Mouse (Mus musculus) intestine, embryonic 16.5 days (tissue): ENCODE results near the gene Rnaseh2a. TPM values are rescaled to one million over a fixed set of nuclear protein-coding genes. Genes with fewer than 3 reads are reported as not detected.

Source experiments
- ATAC-seq: fragments of 200-750 bp; cut with Nextera tagmentation; 2 replicates; pipeline ENCODE4 v1.8.0; 2017; ENCODE audit warnings: moderate TSS enrichment, moderate library complexity
- H3K27ac ChIP-seq: fragments of 300-500 bp; sonication (generic); 2 replicates; pipeline ENCODE4 v1.5.1; 2014; ENCODE audit warnings: mild to moderate bottlenecking, low read length
- H3K27me3 ChIP-seq: fragments of 300-500 bp; sonication (generic); replicated peaks from 2 replicates; pipeline ENCODE4 v1.6.1; 2014; ENCODE audit warnings: low read length, control low read depth, mixed read lengths; ENCODE audit not compliant: control insufficient read depth, insufficient read depth
- H3K36me3 ChIP-seq: fragments of 300-500 bp; sonication (generic); 2 replicates; pipeline ENCODE4 v1.6.1; 2014; ENCODE audit warnings: low read length, control low read depth; ENCODE audit not compliant: control insufficient read depth, insufficient read depth
- H3K4me1 ChIP-seq: fragments of 300-500 bp; sonication (generic); 2 replicates; pipeline ENCODE4 v1.6.1; 2014; ENCODE audit warnings: low read length, control low read depth, mixed read lengths; ENCODE audit not compliant: control insufficient read depth, insufficient read depth
- H3K4me2 ChIP-seq: fragments of 300-500 bp; sonication (generic); 2 replicates; pipeline ENCODE4 v1.6.1; 2014; ENCODE audit warnings: low read depth, low read length, control low read depth
- H3K4me3 ChIP-seq: fragments of 300-500 bp; sonication (generic); 2 replicates; pipeline ENCODE4 v1.5.1; 2014; ENCODE audit warnings: mild to moderate bottlenecking, low read length
- H3K9ac ChIP-seq: fragments of 300-500 bp; sonication (generic); 2 replicates; pipeline ENCODE4 v1.6.1; 2014; ENCODE audit warnings: low read depth, low read length
- H3K9me3 ChIP-seq: fragments of 300-500 bp; sonication (generic); 2 replicates; pipeline ENCODE4 v1.6.1; 2016; ENCODE audit warnings: low read length, control low read depth; ENCODE audit not compliant: control insufficient read depth
- WGBS: fragments of 180-500 bp; shearing (Covaris S2); extraction: QIAGEN DNeasy Blood & Tissue Kit; methylation state at CpG from one replicate; pipeline ENCODE4 v1.1.7; 2014; 5-methylcytosine and 5-hydroxymethylcytosine counted together
- polyA plus RNA-seq: library from polyadenylated mRNA; unstranded; fragments of >200 nt; fragmentation: Nextera tagmentation; extraction: Ambion mirVana; gene quantifications from 2 replicates; pipeline ENCODE4 v1.2.1, GENCODE M21; 2015

Gene Rnaseh2a
- polyA plus RNA-seq, 1 experiment from 2014 or later = 120 TPM

DNA sequence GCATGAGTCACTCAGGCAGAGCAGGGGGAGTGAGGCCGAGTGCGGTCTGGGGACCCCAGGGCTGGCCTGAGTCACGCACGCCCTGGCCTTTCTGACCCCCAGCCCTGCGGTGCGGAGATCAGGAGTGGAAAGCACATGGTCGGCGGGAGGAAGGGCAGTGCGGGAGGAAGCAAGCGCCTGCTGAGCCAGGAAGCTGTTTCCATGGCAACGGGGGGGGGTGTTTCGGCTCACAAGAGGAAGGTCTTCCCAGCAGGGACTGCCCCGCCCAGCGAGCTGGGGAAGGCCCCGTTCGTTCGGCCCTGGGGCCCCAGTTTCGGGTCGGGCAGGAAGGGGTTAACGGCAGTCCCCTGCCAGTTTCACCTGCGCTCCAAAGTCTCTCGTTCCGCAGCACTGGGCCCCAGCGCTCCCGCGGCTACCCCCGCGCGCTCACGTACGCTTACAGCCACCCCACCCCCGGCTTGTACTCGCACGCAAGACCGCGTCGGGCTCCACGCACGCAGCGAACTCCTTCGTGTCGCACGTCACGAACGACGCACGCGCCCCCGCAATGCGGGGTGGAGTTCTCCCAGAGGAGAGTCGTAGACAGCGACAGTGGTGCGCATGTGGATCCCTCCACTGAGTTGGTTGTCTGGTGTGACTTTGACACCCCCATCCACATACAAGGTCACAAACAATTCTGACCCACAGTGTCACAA lies 16.3 kb upstream of the Rnaseh2a start:
- Histone ChIP-seq H3K4me3 (peak overlapping the region; percentile 56), H3K27ac (peak overlapping the region; percentile 95), H3K4me1 (peaks cover 52% of the 10 kb centered on the region), H3K27me3 (0 out of 2 replicates have a peak, but pooled peaks cover 2% of the 10 kb centered on the region), H3K9ac (peak overlapping the region; percentile 76), H3K4me2 (peak overlapping the region; percentile 99), H3K9me3 (no peaks in the 10 kb centered on the region), H3K36me3 (no peaks in the 10 kb centered on the region)
- ATAC-seq = peak; percentile 45
- under 1% methylated on average over 53 of the region's 53 CpGs for WGBS

GRCm38 (mm10) chr8:84985049-84985683 lies 15.6 kb upstream of the Rnaseh2a start:
- no peaks in the 10 kb centered on the region for H3K36me3 ChIP-seq
- under 1% methylated on average over 23 of the region's 23 CpGs for WGBS
- H3K27me3 ChIP-seq = 0 out of 2 replicates have a peak, but pooled peaks cover 2% of the 10 kb centered on the region
- H3K4me1 ChIP-seq = peaks cover 57% of the 10 kb centered on the region
- H3K9ac ChIP-seq = peak overlapping the region; percentile 76
- peak overlapping the region; percentile 95 for H3K27ac ChIP-seq
- no peak; the same call in 1 of the 2 replicates for ATAC-seq
- no peaks in the 10 kb centered on the region for H3K9me3 ChIP-seq
- peak overlapping the region; percentile 99 for H3K4me2 ChIP-seq
- H3K4me3 ChIP-seq = peak overlapping the region; percentile 56

DNA sequence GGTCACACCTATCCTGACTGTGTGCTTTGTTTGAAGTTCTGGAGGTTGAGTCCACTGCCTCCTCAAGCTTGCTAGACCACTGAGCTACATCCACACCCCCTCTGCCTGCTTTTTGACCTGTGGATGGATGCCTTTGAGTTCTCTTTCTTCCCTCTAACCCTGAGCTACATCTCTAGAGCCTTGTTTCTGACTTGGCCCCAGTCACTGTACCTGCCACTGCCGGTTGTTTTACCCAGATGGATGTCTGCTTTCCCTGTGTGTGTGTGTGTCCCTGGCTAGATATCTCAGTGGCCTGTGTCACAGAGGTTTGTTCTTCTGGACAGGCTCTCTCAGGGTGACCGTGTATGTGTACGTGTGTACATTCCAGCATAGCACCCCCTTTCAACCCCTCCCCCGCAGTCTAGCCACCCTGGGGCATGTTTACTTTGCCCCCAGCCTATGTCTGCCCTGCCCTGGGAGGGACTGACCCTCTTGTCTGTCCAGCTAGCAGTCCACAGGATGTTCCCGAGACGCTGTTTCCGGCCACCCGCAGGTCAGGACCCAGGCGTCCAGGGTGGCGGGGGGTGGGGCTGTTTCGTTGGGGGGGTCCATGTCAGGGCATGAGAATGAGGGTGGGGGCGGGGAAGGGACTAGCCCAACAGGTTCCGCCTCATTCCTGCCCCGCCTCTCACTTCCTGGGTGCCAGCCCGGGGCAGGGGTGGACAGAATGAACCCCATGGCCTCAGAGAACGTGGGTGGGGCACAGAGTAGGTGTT lies 14.9 kb upstream of the Rnaseh2a start:
- H3K27ac ChIP-seq = peak overlapping the region; percentile 95
- H3K4me2 ChIP-seq = peak overlapping the region; percentile 99
- peaks cover 62% of the 10 kb centered on the region for H3K4me1 ChIP-seq
- H3K36me3 ChIP-seq = no peaks in the 10 kb centered on the region
- WGBS = 8% methylated on average over 16 of the region's 16 CpGs
- H3K4me3 ChIP-seq = peak overlapping the region; percentile 56
- H3K9ac ChIP-seq = peak overlapping the region; percentile 76
- no peaks in the 10 kb centered on the region for H3K9me3 ChIP-seq
- peak; percentile 4; the same call in 1 of the 2 replicates for ATAC-seq
- H3K27me3 ChIP-seq = 0 out of 2 replicates have a peak, but pooled peaks cover 2% of the 10 kb centered on the region

GRCm38 (mm10) chr8:84982499-84983011 lies 13.0 kb upstream of the Rnaseh2a start:
- Histone ChIP-seq H3K36me3 (no peaks in the 10 kb centered on the region), H3K9ac (peak overlapping the region; percentile 44), H3K4me2 (no peak overlapping the region), H3K4me3 (no peak overlapping the region), H3K4me1 (peaks cover 60% of the 10 kb centered on the region), H3K27ac (peak overlapping the region; percentile 98), H3K27me3 (0 out of 2 replicates have a peak, but pooled peaks cover 2% of the 10 kb centered on the region), H3K9me3 (no peaks in the 10 kb centered on the region)
- WGBS = 67% methylated on average over 3 of the region's 3 CpGs
- ATAC-seq = no peak

DNA sequence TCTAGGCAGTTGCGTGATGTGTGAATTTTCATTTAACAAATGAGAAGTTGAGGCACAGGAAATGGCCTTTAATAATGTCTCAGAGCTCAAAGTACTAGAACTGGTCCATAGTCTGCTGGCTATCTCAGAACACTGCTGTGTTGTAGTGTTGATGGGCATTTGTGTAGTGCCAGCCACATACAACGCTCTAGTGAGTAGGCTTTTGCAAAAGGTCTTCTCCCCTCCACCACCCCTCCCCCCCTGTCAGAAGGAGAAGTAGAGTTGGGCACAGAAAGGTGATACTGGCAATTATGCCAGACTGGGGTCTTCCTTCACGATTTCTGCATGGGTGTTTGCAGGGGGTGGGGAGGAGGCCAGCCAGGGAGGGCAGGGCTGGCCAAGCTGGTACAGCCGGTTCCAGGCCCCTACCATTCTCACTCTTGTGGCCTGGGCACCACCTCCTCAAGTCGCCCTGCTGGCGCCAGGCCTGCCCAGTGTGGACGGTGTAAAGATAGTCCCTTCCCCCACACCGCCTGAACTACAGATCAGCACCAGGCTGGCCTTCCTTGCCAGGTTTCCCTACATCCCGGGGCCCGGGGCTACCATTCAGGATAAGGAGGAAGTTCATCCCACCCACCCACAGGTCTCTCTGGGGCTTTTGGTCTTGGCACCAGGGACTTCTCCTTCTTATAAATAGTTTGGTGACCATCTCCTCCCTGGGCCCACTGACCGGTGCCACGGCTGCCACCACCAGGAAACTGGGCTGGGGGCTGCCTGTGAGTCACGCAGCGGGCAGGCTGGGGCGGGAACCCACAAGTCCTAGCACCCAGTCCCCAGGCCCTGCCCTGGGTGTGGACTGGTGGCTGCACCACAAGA lies 12.3 kb upstream of the Rnaseh2a start:
- Histone ChIP-seq H3K9ac (peak overlapping the region; percentile 44), H3K27ac (peak overlapping the region; percentile 98), H3K36me3 (no peaks in the 10 kb centered on the region), H3K27me3 (0 out of 2 replicates have a peak, but pooled peaks cover 2% of the 10 kb centered on the region), H3K4me3 (no peak overlapping the region), H3K4me2 (no peak overlapping the region), H3K4me1 (peaks cover 61% of the 10 kb centered on the region), H3K9me3 (no peaks in the 10 kb centered on the region)
- 77% methylated on average over 15 of the region's 15 CpGs for WGBS
- ATAC-seq = no peak

- Histone ChIP-seq H3K9me3 (no peaks in the 10 kb centered on the region), H3K4me3 (peak overlapping the region; percentile 76), H3K4me2 (peak overlapping the region; percentile 97; the same call in 1 of the 2 replicates), H3K27ac (peak overlapping the region; percentile 98), H3K36me3 (no peaks in the 10 kb centered on the region), H3K9ac (peak overlapping the region; percentile 87), H3K27me3 (no peaks in the 10 kb centered on the region), H3K4me1 (peaks cover 66% of the 10 kb centered on the region)
- 23% methylated on average over 11 of the region's 11 CpGs for WGBS
- no peak for ATAC-seq
Observed at GRCm38 (mm10) chr8:84980622-84981358, 11.2 kb upstream of the Rnaseh2a start.

DNA sequence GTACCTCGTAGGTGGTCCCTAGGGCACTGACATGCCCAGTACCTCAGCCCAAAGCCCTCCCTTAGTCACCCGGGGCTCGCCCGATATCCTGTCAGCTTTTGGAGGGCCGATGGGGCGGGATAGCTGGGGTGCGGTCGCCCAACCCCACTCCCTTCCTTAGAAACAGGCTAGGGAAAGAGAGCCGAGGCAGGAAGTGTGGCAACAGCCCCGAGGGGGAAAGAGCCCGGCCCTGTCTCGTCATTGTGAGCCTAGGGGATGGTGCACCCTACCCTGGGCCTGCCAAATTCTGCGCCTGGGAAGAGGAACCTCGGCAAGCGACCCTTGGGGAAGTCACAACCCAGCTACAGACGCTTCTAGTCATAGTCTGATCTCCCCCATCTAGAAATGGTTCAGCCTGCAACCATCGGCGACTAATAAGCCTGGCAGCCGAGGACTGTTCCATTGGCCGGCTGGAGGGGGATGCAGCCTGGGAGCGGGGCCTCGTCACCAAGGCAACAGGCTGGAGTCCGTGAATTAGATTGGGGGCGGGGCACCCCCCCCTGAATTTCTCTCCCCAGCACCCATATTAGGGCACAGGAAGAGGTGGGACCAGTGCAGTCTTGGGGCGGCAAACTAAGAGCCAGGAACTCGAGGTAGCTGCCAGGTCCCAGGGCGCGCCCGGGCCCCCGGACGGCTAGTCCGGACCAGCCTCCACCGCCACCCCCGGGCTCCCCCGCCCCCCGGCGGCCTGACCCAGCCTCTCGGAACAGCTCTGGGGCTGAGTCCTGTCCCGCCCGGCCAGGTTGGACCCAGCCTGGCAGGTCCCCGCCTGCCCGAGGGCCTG lies 10.2 kb upstream of the Rnaseh2a start:
- Histone ChIP-seq H3K4me1 (peaks cover 66% of the 10 kb centered on the region), H3K36me3 (no peaks in the 10 kb centered on the region)
- WGBS = under 1% methylated on average over 42 of the region's 42 CpGs

More for the DNA sequence above, 10.2 kb upstream of the Rnaseh2a start:
- Histone ChIP-seq H3K27me3 (no peaks in the 10 kb centered on the region), H3K9ac (peak overlapping the region; percentile 87), H3K4me2 (peak overlapping the region; percentile 97), H3K4me3 (peak overlapping the region; percentile 76), H3K27ac (peak overlapping the region; percentile 98), H3K9me3 (no peaks in the 10 kb centered on the region)
- peak; percentile 49 for ATAC-seq
